9 mouse cellular contexts compared by ENCODE assay signal in the genomic region with DNA sequence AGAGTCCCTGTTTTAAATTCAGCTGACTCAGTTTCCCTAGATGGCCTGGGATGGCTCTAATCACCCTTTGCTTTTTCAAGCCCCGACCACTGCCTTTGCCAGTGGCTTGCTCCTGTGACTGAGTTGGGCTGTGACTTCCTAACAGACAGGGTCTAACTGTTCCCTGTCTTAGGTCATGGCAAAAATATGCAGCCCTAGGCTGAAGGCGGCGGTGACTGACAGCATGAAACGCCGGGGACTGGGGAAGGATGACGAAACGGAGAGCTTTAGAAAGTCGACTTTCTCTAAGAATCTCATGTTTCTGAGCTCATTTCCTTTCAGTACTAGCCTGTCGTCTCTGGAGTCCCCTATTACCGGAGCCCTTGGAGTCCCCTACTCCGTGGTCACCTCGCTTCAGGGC. TPM values are rescaled to one million over a fixed set of nuclear protein-coding genes. Genes with fewer than 3 reads are reported as not detected.
DNase-seq lines count a peak whose midpoint lies in the region; ATAC-seq lines count a peak whose summit lies in the region.
"Had no signal": no experiment of that assay in that cellular context is flagged by ENCODE, and none has a peak within 500 bp of the region (broad histone marks: within the 10 kb centered on the region; RNA-seq: fewer than 3 reads in every experiment).

No protein-coding gene starts in this region.

- WGBS in forebrain, embryonic 12.5 days = 68% methylated on average over 12 of the region's 12 CpGs
- 64% methylated on average over 12 of the region's 12 CpGs for WGBS in forebrain, embryonic 11.5 days

- H3K27me3 ChIP-seq in forebrain, embryonic 12.5 days = no peaks in the 10 kb centered on the region
- no peaks in the 10 kb centered on the region for H3K27me3 ChIP-seq in forebrain, embryonic 11.5 days (ENCODE audit: control insufficient read depth, insufficient read depth, low read length)

- H3K4me2 ChIP-seq in forebrain, embryonic 12.5 days = no peak overlapping the region
- H3K4me2 ChIP-seq in forebrain, embryonic 11.5 days (ENCODE audit: low read depth, low read length, severe bottlenecking) = no peak overlapping the region
- H3K4me2 ChIP-seq: midbrain, embryonic 12.5 days had no signal

- H3K4me1 ChIP-seq in forebrain, embryonic 12.5 days = peaks cover 20% of the 10 kb centered on the region
- H3K4me1 ChIP-seq in forebrain, embryonic 11.5 days (replicated peaks; ENCODE audit: control insufficient read depth, insufficient read depth, low read length) = 0 out of 2 replicates have a peak, but pooled peaks cover 4% of the 10 kb centered on the region

- no peaks in the 10 kb centered on the region for H3K9me3 ChIP-seq in forebrain, embryonic 12.5 days
- H3K9me3 ChIP-seq in forebrain, embryonic 11.5 days (ENCODE audit: control insufficient read depth, low read length) = no peaks in the 10 kb centered on the region
- H3K9me3 ChIP-seq: midbrain, embryonic 12.5 days had no signal

- no peak overlapping the region for H3K4me3 ChIP-seq in forebrain, embryonic 12.5 days (replicated peaks)
- no peak overlapping the region for H3K4me3 ChIP-seq in forebrain, embryonic 11.5 days (ENCODE audit: low read depth, low read length)
- H3K4me3 ChIP-seq: midbrain, embryonic 12.5 days had no signal

- H3K27ac ChIP-seq in forebrain, embryonic 12.5 days = 0 out of 2 replicates have a peak overlapping the region, but pooled peaks have one; percentile 31
- H3K27ac ChIP-seq in forebrain, embryonic 11.5 days (ENCODE audit: low read depth, low read length) = no peak overlapping the region

- ATAC-seq in forebrain, embryonic 12.5 days (ENCODE audit: low FRiP score) = no peak
- ATAC-seq in forebrain, embryonic 11.5 days (replicated peaks; ENCODE audit: low FRiP score) = no peak
- no peak for ATAC-seq in granulocyte monocyte progenitor cell, adult 5-6 weeks (replicated peaks; ENCODE audit: poor library complexity, severe bottlenecking)

- H3K9ac ChIP-seq in forebrain, embryonic 12.5 days = no peak overlapping the region
- H3K9ac ChIP-seq in forebrain, embryonic 11.5 days (ENCODE audit: low read length) = no peak overlapping the region
- H3K9ac ChIP-seq: midbrain, embryonic 12.5 days had no signal

- DNase-seq in forebrain, embryonic 11.5 days (ENCODE audit: low spot score) = no peak
- DNase-seq in NIH3T3 (ENCODE audit: low read depth) = peak; percentile 68
- DNase-seq in heart, adult 11 months = peak; percentile 96
- DNase-seq in kidney, postnatal 4 days = peak; percentile 53 to 70
- DNase-seq in right cerebral cortex, postnatal 25 days = no peak
- DNase-seq in urinary bladder, adult 2 months (ENCODE audit: low spot score) = no peak

- no peaks in the 10 kb centered on the region for H3K36me3 ChIP-seq in forebrain, embryonic 12.5 days (replicated peaks)
- H3K36me3 ChIP-seq in forebrain, embryonic 11.5 days (ENCODE audit: control insufficient read depth, insufficient read depth, low read length) = no peaks in the 10 kb centered on the region
- H3K36me3 ChIP-seq: midbrain, embryonic 12.5 days had no signal

RNA-seq across cellular contexts. Expression of gene Rasl11b, which starts 22.9 kb away (rescaled TPM):
- 29.1 and 31.5 TPM in 2 replicates for polyA plus RNA-seq in forebrain, embryonic 12.5 days (2016; fragmentation: Nextera tagmentation; extraction: Ambion mirVana)
- 28.0 and 28.8 TPM in 2 replicates for polyA plus RNA-seq in forebrain, embryonic 11.5 days (2014; fragmentation: Nextera tagmentation; extraction: Ambion mirVana)
- total RNA-seq in granulocyte monocyte progenitor cell, adult 5-6 weeks (2014; fragmentation: Nextera tagmentation) = not detected in 2 replicates
- 0.99 and 1.8 TPM in 2 replicates for total RNA-seq in granulocyte monocyte progenitor cell, adult 5-6 weeks (2017)
- polyA plus RNA-seq in urinary bladder, adult 2 months (2012; rRNA removed) = 88.0 and 114 TPM in 2 replicates

Comparison
In these comparisons a context has a peak if more than half of its experiments do, and no peak if none do; other contexts are left out.
1. DNase-seq: peak in NIH3T3 (single experiment), heart, adult 11 months (single experiment) and kidney, postnatal 4 days (2 of 2); none in forebrain, embryonic 11.5 days (single experiment), right cerebral cortex, postnatal 25 days (single experiment) and urinary bladder, adult 2 months (single experiment).